Mouse (Mus musculus) left cerebral cortex, adult 2 months (tissue): ENCODE measurements around the gene Cd300a. TPM values are rescaled to one million over a fixed set of nuclear protein-coding genes. Genes with fewer than 3 reads are reported as not detected.
"Not testable (repeated sequence)": the region's sequence is repeated elsewhere in the genome, so short reads cannot be mapped to it uniquely, and the experiment has no call there.

Experiments
- DNase-seq, 2 experiments: peaks; one replicate each; pipeline ENCODE4 v3.0.0; 2021 to 2022; ENCODE audit warnings: low spot score in 2 of 2, mixed read lengths in 1 of 2; ENCODE audit errors: extremely low spot score in 1 of 2
- H3K27ac ChIP-seq: fragments of 200-600 bp; 2 replicates; pipeline ENCODE4 v1.8.1; 2022
- H3K4me3 ChIP-seq: fragments of 200-600 bp; 2 replicates; pipeline ENCODE4 v1.8.1; 2022
- CTCF ChIP-seq: fragments of 200-600 bp; IDR thresholded peaks from 2 replicates; pipeline ENCODE4 v1.8.1; 2022; ENCODE audit warnings: antibody characterized with exemption, mild to moderate bottlenecking, moderate library complexity
- intact Hi-C: fragments of 180-260 bp; cut with DNase I; formaldehyde crosslinking; loops from one replicate; pipeline ENCODE4 v1.15.1; 2025
- total RNA-seq, 2 experiments: library from RNA; stranded (reverse); gene quantifications; 2 replicates each; pipeline ENCODE4 v1.2.3; 2021

Gene Cd300a
- total RNA-seq, 2 experiments from 2014 or later = 0.56 to 0.84 TPM

DNA sequence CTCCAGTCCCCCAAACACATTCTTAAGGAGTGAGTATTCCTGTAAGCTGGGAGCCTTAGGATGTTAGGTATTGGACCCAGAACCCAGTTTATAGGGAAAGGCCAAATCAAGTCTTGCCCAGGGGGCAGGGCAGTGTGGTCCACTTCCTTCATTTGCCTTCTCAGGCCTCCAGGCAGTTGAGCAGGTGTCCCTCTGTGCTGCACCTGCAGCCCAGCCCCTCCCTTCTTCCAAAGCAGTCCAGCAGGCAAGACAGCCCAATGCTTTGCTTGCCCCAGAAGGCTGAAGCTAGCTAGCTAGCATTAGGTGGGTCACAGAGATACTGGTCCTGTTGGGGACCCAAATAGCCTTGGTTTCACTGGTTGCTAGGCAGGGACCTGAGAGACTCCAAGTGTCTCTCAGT, 9.7 kb upstream of the Cd300a start:
- Histone ChIP-seq H3K4me3 (no peak overlapping the region), H3K27ac (no peak overlapping the region)
- intact Hi-C loops = loop anchor here (1.0 kb wide), 1 partner anchor 33 kb away; no protein-coding TSS in a partner anchor
- DNase-seq = no peak
- no peak for TF ChIP-seq CTCF

GRCm38 (mm10) chr11:114880589-114880988, 9.3 kb upstream of the Cd300a start:
- Histone ChIP-seq H3K27ac (no peak overlapping the region), H3K4me3 (no peak overlapping the region)
- intact Hi-C loops = loop anchor here (1.0 kb wide), 1 partner anchor 33 kb away; no protein-coding TSS in a partner anchor
- DNase-seq = peak; percentile 19 to 41
- peak; percentile 69 for TF ChIP-seq CTCF

GRCm38 (mm10) chr11:114883251-114883789, 6.5 kb upstream of the Cd300a start:
- DNase-seq = no peak
- no peak for TF ChIP-seq CTCF
- intact Hi-C loops = no loop called here
- no peak overlapping the region for H3K4me3 ChIP-seq
- no peak overlapping the region for H3K27ac ChIP-seq

GRCm38 (mm10) chr11:114884380-114885100, 5.3 kb upstream of the Cd300a start:
- Histone ChIP-seq H3K4me3 (no peak overlapping the region), H3K27ac (no peak overlapping the region)
- DNase-seq = no peak
- no peak for TF ChIP-seq CTCF
- intact Hi-C loops = no loop called here

DNA sequence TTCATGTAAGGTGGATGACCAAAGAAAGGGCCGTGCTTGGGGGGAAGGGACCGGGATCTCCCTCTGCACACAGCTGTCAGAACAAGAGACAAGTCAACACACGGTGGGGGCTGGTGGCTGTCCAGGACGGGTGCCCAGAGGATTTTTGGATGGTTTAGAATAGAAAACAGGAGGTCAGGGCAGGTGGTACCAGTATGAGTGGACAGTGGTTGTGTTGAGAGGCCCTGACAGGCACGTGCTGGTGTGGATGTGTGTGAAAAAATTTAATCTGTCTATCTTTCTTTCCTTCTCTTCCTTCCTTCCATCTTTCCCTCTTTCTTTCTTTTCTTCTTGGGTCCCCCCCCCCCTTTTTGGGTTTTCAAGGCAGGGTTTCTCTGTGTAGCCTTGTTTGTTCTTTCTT, 701 bp downstream of the Cd300a start:
- intact Hi-C loops = no loop called here
- Histone ChIP-seq H3K27ac (no peak overlapping the region), H3K4me3 (no peak overlapping the region)
- DNase-seq = no peak
- no peak for TF ChIP-seq CTCF

- no peak overlapping the region for H3K27ac ChIP-seq
- no peak for TF ChIP-seq CTCF
- intact Hi-C loops = no loop called here
- no peak overlapping the region for H3K4me3 ChIP-seq
- no peak for DNase-seq
Measured at GRCm38 (mm10) chr11:114896085-114896484, 6.2 kb downstream of the Cd300a start.

DNA sequence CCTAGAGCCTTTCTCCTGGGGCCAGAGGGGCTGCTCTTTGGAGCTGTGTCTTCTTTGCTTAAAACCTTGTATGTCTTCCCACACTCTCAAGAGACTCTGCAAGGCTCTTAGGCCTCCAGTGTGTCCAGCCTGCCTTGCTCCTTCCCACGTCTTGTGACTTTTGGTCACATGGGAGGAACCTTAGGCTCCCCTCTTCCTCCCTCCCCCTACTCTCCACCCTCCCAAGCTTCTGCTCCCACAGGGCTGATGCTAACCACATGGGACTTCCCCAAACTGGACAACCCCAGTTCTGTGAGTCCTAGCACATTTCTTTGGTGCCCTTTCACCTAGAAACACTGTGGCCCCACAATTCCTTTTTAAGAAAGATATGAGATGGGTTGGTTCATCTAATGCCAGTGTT, 8.2 kb downstream of the Cd300a start:
- TF ChIP-seq CTCF = no peak
- intact Hi-C loops = no loop called here
- Histone ChIP-seq H3K27ac (no peak overlapping the region), H3K4me3 (no peak overlapping the region)
- no peak for DNase-seq

DNA sequence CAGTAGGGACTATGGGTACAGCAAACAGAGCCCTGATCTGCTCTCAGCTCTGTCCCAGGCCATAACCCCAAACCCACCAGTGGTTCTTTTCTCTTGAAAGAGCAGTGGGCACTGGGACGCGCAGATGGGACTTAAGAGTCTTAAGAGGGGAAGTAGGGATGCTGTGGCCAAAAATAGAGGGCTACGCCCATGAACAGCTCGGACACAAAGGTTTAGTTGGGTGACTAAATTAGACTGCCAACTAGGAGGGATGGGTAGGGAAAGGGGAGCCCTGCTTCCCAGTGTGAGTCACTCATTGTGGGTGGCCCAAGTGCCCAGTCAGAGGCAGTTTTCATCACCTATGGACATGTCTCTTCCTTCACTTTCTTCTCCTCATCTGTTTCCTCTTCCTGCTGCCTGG, 13.4 kb downstream of the Cd300a start:
- TF ChIP-seq CTCF = no peak
- intact Hi-C loops = no loop called here
- DNase-seq = no peak
- Histone ChIP-seq H3K27ac (no peak overlapping the region), H3K4me3 (no peak overlapping the region)

- intact Hi-C loops = no loop called here
- DNase-seq = no peak
- TF ChIP-seq CTCF = no peak
- Histone ChIP-seq H3K27ac (no peak overlapping the region), H3K4me3 (no peak overlapping the region)
Measured at GRCm38 (mm10) chr11:114907567-114907966, 17.7 kb downstream of the Cd300a start.

DNA sequence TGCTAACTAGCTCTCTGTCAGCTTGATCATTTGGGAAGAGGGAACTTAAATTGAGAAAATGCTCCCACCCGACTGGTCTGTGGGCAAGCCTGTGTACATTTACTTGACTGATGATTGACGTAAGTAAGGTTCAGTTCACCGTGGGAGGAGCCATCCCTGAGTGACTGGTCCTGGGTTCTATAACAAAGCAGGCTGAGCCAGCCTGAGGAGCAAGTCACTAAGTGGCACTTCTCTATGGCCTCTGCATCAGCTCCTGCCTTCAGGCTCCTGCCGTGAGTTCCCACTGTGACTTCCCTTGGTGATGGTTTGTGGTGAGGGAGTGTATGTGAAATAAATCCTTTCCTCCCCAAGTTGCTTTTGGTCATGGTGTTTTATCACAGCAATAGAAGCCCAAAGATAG, 18.2 kb downstream of the Cd300a start:
- no peak overlapping the region for H3K4me3 ChIP-seq
- intact Hi-C loops = no loop called here
- H3K27ac ChIP-seq = no peak overlapping the region
- no peak for DNase-seq
- TF ChIP-seq CTCF = no peak

GRCm38 (mm10) chr11:114909538-114909937, 19.7 kb downstream of the Cd300a start:
- TF ChIP-seq CTCF = peak; percentile 24
- DNase-seq, intact Hi-C loops, H3K27ac ChIP-seq, H3K4me3 ChIP-seq: not testable (repeated sequence)

- H3K4me3 ChIP-seq = no peak overlapping the region
- TF ChIP-seq CTCF = peak; percentile 84
- no peak overlapping the region for H3K27ac ChIP-seq
- intact Hi-C loops = loop anchor here (1.0 to 5.0 kb wide), 4 partner anchors 33 to 241 kb away; no protein-coding TSS in a partner anchor
- DNase-seq = peak; percentile 77 to 83
Measured at GRCm38 (mm10) chr11:114912847-114913246, 23.0 kb downstream of the Cd300a start.

- Histone ChIP-seq H3K4me3 (no peak overlapping the region), H3K27ac (no peak overlapping the region)
- intact Hi-C loops = loop anchor here (5.0 kb wide), 1 partner anchor 243 kb away; no protein-coding TSS in a partner anchor
- no peak for DNase-seq
- TF ChIP-seq CTCF = no peak
Measured at GRCm38 (mm10) chr11:114914978-114915377, 25.1 kb downstream of the Cd300a start.
